Mouse (Mus musculus) embryonic facial prominence, embryonic 14.5 days (tissue): ENCODE measurements around the gene Smyd3. TPM values are rescaled to one million over a fixed set of nuclear protein-coding genes. Genes with fewer than 3 reads are reported as not detected.

Experiments
- ATAC-seq: fragments of 200-750 bp; cut with Nextera tagmentation; 2 replicates; pipeline ENCODE4 v1.8.0; 2017; ENCODE audit warnings: low read depth, moderate number of reproducible peaks, moderate TSS enrichment
- DNase-seq: peaks from one replicate; pipeline ENCODE4 v3.0.0-alpha.2; 2015; ENCODE audit warnings: low spot score
- H3K27ac ChIP-seq: fragments of 300-500 bp; sonication (generic); replicated peaks from 2 replicates; pipeline ENCODE4 v1.5.1; 2014; ENCODE audit warnings: low read depth, mild to moderate bottlenecking, low read length, moderate library complexity
- H3K27me3 ChIP-seq: fragments of 300-500 bp; sonication (generic); replicated peaks from 2 replicates; pipeline ENCODE4 v1.6.1; 2014; ENCODE audit warnings: low read length; ENCODE audit not compliant: control insufficient read depth, insufficient read depth
- H3K36me3 ChIP-seq: fragments of 300-500 bp; sonication (generic); 2 replicates; pipeline ENCODE4 v1.6.1; 2014; ENCODE audit warnings: low read length, mixed read lengths; ENCODE audit not compliant: control insufficient read depth, insufficient read depth
- H3K4me1 ChIP-seq: fragments of 300-500 bp; sonication (generic); 2 replicates; pipeline ENCODE4 v1.6.1; 2014; ENCODE audit warnings: antibody characterized with exemption, low read length; ENCODE audit not compliant: control insufficient read depth, insufficient read depth
- H3K4me2 ChIP-seq: fragments of 300-500 bp; sonication (generic); 2 replicates; pipeline ENCODE4 v1.6.1; 2014; ENCODE audit warnings: low read depth, mild to moderate bottlenecking, low read length, moderate library complexity, mixed read lengths
- H3K4me3 ChIP-seq: fragments of 300-500 bp; sonication (generic); 2 replicates; pipeline ENCODE4 v1.5.1; 2014; ENCODE audit warnings: low read depth, mild to moderate bottlenecking, low read length
- H3K9ac ChIP-seq: fragments of 300-500 bp; sonication (generic); 2 replicates; pipeline ENCODE4 v1.6.1; 2014; ENCODE audit warnings: low read depth, mild to moderate bottlenecking, low read length, moderate library complexity, mixed read lengths
- H3K9me3 ChIP-seq: fragments of 300-500 bp; sonication (generic); 2 replicates; pipeline ENCODE4 v1.6.1; 2016; ENCODE audit warnings: low read length; ENCODE audit not compliant: control insufficient read depth
- WGBS: fragments of 180-500 bp; shearing (Covaris S2); extraction: QIAGEN DNeasy Blood & Tissue Kit; methylation state at CpG from one replicate; pipeline ENCODE4 v1.1.7; 2014; 5-methylcytosine and 5-hydroxymethylcytosine counted together
- polyA plus RNA-seq: library from polyadenylated mRNA; unstranded; fragments of >200 nt; fragmentation: Nextera tagmentation; extraction: Ambion mirVana; gene quantifications from 2 replicates; pipeline ENCODE4 v1.2.1, GENCODE M21; 2014

Smyd3 gene
- polyA plus RNA-seq, 1 experiment from 2014 or later = 16.7 TPM

DNA sequence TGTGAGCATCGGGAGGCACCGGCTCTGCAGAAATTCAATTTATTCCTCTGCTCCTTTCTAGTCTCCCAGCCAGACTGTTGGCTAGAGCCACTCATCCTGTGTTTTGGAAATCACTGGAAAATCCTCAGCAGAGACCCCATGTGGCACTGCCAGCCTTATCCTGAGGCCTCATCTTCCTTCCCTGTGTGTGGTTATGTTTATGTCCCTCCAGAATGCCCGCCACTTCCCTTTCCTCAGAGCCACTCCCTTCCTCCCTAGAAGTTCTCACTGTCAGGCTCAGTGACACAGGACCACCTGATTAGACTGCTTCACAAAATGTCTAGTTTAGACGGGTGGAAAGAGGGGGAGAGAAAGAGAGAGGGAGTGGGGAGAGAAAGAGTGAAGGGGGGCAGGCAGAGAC lies 526.4 kb downstream of the Smyd3 start:
- Histone ChIP-seq H3K4me2 (no peak overlapping the region), H3K9me3 (no peaks in the 10 kb centered on the region), H3K27me3 (no peaks in the 10 kb centered on the region), H3K36me3 (no peaks in the 10 kb centered on the region), H3K4me3 (no peak overlapping the region), H3K27ac (no peak overlapping the region), H3K4me1 (peaks cover 13% of the 10 kb centered on the region; the same call in 1 of the 2 replicates), H3K9ac (no peak overlapping the region)
- no peak for ATAC-seq
- 41% methylated on average over 4 of the region's 4 CpGs for WGBS
- DNase-seq = no peak

DNA sequence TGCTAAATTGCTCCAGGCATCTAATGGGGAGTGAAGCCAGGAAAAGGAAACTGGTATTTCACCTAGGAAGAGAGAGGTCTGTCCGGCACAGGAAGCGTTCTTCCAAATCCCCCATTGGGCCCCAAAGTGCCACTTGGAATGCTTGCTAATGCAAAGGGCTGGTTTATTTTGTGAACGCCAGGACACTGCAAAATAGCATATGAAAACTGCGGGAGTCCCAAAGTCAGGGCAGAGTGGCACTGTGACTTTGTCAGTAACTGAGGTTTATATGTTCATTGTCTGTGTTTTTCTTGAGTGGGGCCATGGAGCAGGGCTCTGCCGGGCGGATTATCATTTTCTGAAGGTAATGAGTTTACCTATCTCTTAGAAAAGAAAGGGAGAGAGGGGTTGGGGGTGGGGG lies 526.8 kb downstream of the Smyd3 start:
- no peaks in the 10 kb centered on the region for H3K27me3 ChIP-seq
- H3K9ac ChIP-seq = 0 out of 2 replicates have a peak overlapping the region, but pooled peaks have one; percentile 4
- ATAC-seq = no peak
- no peaks in the 10 kb centered on the region for H3K36me3 ChIP-seq
- H3K9me3 ChIP-seq = no peaks in the 10 kb centered on the region
- DNase-seq = no peak
- H3K4me3 ChIP-seq = no peak overlapping the region
- no peak overlapping the region for H3K27ac ChIP-seq
- WGBS = 77% methylated on average over 6 of the region's 6 CpGs
- no peak overlapping the region for H3K4me2 ChIP-seq
- H3K4me1 ChIP-seq = peaks cover 13% of the 10 kb centered on the region; the same call in 1 of the 2 replicates

DNA sequence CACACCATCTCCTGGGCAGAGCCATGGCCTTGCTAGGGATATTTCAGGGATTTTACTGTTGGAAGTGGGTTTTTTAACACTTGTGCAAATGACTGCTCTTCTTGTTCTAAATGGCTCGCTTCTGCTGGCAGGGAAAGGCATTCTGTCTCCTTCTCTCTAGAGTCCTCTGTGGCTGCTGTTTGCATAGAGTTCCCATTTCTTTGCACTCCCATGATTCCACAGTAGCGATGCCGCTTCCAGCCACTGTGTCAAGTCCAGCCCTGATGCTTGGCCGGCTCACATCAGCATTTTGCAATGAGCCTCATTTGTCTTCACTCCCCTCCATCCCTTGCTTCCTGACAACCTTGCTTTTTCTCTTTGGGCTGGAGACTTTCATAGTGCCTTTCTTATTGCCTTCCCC lies 528.4 kb downstream of the Smyd3 start:
- WGBS = 72% methylated on average over 4 of the region's 4 CpGs
- no peak overlapping the region for H3K27ac ChIP-seq
- H3K4me3 ChIP-seq = no peak overlapping the region
- H3K27me3 ChIP-seq = no peaks in the 10 kb centered on the region
- no peak for DNase-seq
- no peaks in the 10 kb centered on the region for H3K36me3 ChIP-seq
- H3K4me1 ChIP-seq = peaks cover 13% of the 10 kb centered on the region; the same call in 1 of the 2 replicates
- H3K9ac ChIP-seq = no peak overlapping the region
- ATAC-seq = no peak
- no peak overlapping the region for H3K4me2 ChIP-seq
- H3K9me3 ChIP-seq = no peaks in the 10 kb centered on the region

DNA sequence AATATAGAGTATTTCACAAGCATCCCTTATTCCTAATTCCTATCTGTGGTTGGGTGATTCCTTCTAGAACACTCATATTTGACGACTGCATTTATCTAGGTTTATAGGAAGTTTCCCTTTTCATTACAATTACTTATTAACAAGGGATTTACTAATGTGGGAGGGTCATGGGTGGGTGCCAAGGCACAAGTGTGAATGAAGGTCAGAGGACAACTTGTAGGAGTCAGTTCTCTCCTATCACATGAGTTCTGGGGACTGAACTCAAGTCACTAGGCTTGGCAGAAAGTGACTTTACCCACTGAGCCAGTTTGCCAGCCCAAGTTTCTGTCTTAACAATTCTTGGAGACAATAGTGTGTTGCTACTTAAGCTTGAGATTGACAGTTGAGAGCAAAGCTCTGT lies 529.7 kb downstream of the Smyd3 start:
- Histone ChIP-seq H3K9ac (no peak overlapping the region), H3K4me3 (no peak overlapping the region), H3K4me1 (peaks cover 13% of the 10 kb centered on the region; the same call in 1 of the 2 replicates), H3K27me3 (no peaks in the 10 kb centered on the region), H3K4me2 (no peak overlapping the region), H3K36me3 (no peaks in the 10 kb centered on the region), H3K9me3 (no peaks in the 10 kb centered on the region), H3K27ac (no peak overlapping the region)
- WGBS = 86% methylated on average over 1 of the region's 1 CpGs
- no peak for ATAC-seq
- no peak for DNase-seq

DNA sequence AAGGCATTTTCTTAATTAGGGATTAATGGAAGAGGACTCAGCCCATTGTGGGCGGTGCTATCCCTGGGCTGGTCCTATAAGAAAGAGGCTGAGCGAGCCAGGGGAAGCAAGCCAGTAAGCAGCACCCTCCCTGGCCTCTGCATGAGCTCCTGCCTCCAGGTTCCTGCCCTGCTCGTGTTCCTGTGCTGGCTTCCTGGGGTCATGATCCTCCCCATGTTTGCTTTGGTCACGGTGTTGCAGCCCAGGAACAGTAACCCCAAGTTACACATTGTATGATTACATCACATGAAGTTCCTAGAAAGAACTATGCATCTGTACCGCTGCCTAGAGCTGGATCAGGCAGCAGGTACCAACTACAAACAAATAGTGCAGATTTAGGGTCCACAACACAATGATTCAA lies 536.2 kb downstream of the Smyd3 start:
- no peaks in the 10 kb centered on the region for H3K27me3 ChIP-seq
- H3K27ac ChIP-seq = no peak overlapping the region
- DNase-seq = no peak
- H3K4me2 ChIP-seq = no peak overlapping the region
- H3K4me1 ChIP-seq = peaks cover 17% of the 10 kb centered on the region; the same call in 1 of the 2 replicates
- WGBS = 61% methylated on average over 5 of the region's 5 CpGs
- H3K4me3 ChIP-seq = no peak overlapping the region
- no peak overlapping the region for H3K9ac ChIP-seq
- no peak for ATAC-seq
- no peaks in the 10 kb centered on the region for H3K9me3 ChIP-seq
- no peaks in the 10 kb centered on the region for H3K36me3 ChIP-seq

DNA sequence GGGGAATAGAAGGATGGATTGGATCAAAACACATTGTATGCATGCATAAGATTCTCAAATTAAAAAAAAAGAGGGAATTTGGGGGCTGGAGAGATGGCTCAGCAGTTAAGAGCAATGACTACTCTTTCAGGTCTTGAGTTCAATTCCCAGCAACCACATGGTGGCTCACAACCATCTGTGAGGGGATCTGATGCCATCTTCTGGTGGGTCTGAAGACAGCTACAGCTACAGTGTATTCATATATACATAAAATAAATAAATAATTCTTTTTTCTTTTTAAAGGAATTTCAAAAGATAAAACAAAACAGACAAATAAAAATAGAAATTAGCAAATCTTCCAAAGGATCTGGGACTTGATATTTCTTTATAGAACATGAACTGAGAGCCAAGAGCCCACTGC lies 537.7 kb downstream of the Smyd3 start:
- H3K9ac ChIP-seq = no peak overlapping the region
- peaks cover 23% of the 10 kb centered on the region; the same call in 1 of the 2 replicates for H3K4me1 ChIP-seq
- H3K9me3 ChIP-seq = no peaks in the 10 kb centered on the region
- H3K27me3 ChIP-seq = no peaks in the 10 kb centered on the region
- ATAC-seq = no peak
- H3K36me3 ChIP-seq = no peaks in the 10 kb centered on the region
- H3K4me3 ChIP-seq = no peak overlapping the region
- no peak overlapping the region for H3K27ac ChIP-seq
- no peak overlapping the region for H3K4me2 ChIP-seq
- no peak for DNase-seq

DNA sequence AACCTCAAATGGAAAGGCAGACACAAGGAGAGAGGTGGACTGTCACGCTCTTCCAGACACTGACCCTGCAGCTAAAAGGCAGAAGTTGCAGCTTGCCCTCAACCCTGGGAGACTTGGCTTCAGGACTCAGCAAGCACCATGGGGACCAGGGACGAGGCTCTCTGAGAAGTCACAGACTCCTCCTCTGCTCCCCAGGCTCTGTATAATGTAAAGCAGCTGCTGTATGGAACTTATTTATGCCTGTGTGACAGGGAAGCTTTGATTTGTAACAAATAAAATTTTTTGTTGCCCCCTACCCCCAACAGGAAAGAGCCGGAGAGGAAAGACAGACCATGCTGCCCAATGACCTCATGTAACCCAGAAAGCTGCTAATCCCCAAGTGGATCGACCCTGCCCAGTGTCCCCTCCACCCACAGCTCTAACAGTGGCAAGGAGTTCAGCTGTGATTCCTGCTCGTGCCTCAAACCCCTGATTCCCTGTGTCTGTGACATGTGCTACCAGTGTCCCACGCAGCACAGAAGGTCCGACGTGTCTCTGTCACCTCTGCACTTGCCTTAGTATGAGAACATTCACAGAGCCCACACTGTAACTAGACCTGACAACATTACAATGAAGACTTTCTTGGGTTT lies 539.1 kb downstream of the Smyd3 start:
- no peak overlapping the region; the same call in 1 of the 2 replicates for H3K4me2 ChIP-seq
- no peaks in the 10 kb centered on the region for H3K36me3 ChIP-seq
- no peaks in the 10 kb centered on the region for H3K27me3 ChIP-seq
- no peaks in the 10 kb centered on the region for H3K9me3 ChIP-seq
- no peak overlapping the region for H3K27ac ChIP-seq
- 22% methylated on average over 8 of the region's 8 CpGs for WGBS
- ATAC-seq (peak; percentile 38; the same call in 1 of the 2 replicates), DNase-seq (peak; percentile 62)
- H3K9ac ChIP-seq = no peak overlapping the region
- H3K4me3 ChIP-seq = no peak overlapping the region
- H3K4me1 ChIP-seq = peaks cover 23% of the 10 kb centered on the region; the same call in 1 of the 2 replicates

DNA sequence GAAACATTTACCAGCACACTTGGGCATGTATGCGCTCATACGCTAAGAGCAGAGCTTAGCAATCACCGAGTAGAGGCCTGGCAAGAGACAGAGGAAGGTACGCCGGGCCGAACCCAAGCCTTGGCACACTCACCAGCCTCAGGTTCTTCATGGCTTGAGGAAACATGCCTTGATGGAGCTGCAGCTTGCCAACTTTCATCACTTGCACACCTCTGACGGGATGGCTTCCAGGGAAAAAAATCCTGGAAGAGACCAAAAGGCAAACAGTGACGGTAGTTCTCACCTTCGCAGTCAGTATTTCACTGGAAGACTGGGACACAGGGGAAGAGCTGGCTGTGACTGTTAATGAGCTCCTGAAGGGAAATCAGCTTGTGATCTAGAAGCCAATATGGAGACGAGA lies 545.8 kb downstream of the Smyd3 start:
- DNase-seq = no peak

DNA sequence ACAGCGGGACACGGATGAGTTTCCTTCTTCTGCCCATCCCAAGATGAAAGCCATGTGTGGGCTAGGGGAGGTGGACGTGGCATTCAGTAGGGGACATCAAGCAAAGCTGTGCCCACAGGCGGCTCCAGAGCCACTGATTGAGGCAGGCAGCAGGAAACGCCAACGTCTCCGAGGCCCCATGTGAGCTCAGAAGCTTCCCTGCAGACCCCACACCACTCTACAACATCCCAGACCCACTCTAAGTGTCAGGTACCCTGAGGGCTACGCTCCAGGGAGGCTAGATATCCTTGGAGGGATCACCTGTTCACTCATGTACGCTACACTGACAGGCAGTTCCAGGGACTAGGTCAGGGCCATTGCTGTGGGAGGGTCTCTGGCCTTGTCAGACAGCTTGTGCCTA lies 556.2 kb downstream of the Smyd3 start:
- no peaks in the 10 kb centered on the region for H3K4me1 ChIP-seq
- H3K27ac ChIP-seq = no peak overlapping the region
- H3K27me3 ChIP-seq = no peaks in the 10 kb centered on the region
- 73% methylated on average over 9 of the region's 9 CpGs for WGBS
- H3K4me3 ChIP-seq = no peak overlapping the region
- H3K4me2 ChIP-seq = no peak overlapping the region
- no peaks in the 10 kb centered on the region for H3K9me3 ChIP-seq
- DNase-seq = no peak
- no peak overlapping the region for H3K9ac ChIP-seq
- ATAC-seq = no peak
- H3K36me3 ChIP-seq = no peaks in the 10 kb centered on the region

More for the DNA sequence above, 545.8 kb downstream of the Smyd3 start:
- Histone ChIP-seq H3K36me3 (no peaks in the 10 kb centered on the region), H3K9me3 (no peaks in the 10 kb centered on the region), H3K9ac (no peak overlapping the region), H3K4me1 (0 out of 2 replicates have a peak, but pooled peaks cover 7% of the 10 kb centered on the region), H3K4me2 (no peak overlapping the region), H3K4me3 (no peak overlapping the region), H3K27me3 (no peaks in the 10 kb centered on the region), H3K27ac (no peak overlapping the region)
- no peak for ATAC-seq
- 85% methylated on average over 10 of the region's 10 CpGs for WGBS
